Mouse (Mus musculus) CD4-positive, CD25-positive, alpha-beta regulatory T cell, adult 4 months (primary cell): ENCODE results near the gene Nipsnap1. TPM values are rescaled to one million over a fixed set of nuclear protein-coding genes. Genes with fewer than 3 reads are reported as not detected.
A peak's percentile ranks its signal among the peaks of the same experiment; 100 is the strongest.

Source experiments
- ATAC-seq: one replicate; pipeline ENCODE4 v1.8.0; 2017
- polyA plus RNA-seq, 2 experiments: library from polyadenylated mRNA; unstranded; fragments of 100-300 nt; shearing (Covaris generic); gene quantifications; one replicate each; pipeline ENCODE4 v1.2.1; 2017

Gene Nipsnap1
- polyA plus RNA-seq: 10 to 100 TPM; 50.0 to 62.7 TPM

DNA sequence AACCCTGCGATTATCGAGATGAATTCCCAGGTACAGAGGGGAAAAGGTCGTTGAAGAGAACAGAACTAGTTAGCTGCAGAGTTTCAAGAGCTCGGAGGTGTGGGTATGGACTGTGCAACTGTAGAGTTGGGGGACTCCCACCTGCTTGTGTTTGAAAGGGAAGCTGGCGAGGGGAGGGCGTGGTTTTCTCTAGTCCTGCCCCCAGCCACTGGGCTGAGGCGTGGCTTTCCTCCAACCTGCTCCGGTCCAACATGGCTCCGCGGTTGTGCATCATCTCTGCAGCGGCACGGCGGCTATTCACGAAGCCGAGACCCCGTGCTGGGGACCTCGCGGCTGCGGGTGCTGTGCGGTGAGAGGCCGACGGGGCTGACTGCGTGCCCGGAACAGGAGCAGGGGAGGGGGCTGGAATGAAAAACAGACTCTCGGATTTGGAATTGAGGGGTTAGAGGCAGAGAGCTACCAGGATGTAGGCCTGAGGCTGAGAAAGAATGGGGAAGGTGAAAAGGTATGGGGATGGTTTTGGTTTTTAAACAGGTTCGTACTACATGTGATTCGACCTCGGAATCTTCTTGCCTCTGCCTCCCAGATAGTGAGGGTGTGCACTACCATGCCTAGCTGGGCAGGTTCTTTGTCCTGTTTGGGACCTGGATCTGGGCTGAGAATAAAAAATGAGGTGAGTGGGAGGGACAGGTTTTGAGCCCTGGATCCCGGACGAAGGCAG lies at the start of gene Nipsnap1:
Gene Nipsnap1, plus strand, starts transcription at position 197 of the 721 bp plus-strand sequence.
- peak; percentile 99 for ATAC-seq

DNA sequence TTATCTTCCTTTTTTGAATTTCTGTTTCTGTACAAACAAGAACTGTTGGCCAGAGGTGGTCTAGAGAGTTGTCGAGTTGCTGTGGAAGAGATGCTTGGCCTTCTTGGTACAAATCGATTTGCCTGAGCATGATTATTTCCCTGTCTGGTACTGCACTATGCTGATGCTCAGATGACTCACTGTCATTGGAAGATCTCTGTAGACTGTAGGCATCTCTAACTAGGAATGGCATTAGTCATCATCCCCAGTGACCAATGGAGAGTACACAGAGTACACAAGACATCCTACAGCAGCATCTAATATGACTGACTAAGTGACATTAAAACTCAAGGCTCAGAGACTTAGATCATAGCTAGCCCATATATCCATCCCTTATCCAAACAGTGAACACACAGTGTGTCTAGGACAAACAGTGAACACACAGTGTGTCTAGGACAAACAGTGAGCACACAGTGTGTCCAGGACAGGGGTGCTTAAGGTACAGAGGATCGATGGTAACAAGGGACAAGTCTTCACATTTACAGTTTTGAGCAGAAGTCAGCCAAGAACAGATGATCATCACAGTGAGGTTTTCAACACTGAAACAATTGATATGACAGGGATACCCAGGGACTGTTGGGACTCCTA lies 47.5 kb upstream of the Nipsnap1 start:
- ATAC-seq: no peak

DNA sequence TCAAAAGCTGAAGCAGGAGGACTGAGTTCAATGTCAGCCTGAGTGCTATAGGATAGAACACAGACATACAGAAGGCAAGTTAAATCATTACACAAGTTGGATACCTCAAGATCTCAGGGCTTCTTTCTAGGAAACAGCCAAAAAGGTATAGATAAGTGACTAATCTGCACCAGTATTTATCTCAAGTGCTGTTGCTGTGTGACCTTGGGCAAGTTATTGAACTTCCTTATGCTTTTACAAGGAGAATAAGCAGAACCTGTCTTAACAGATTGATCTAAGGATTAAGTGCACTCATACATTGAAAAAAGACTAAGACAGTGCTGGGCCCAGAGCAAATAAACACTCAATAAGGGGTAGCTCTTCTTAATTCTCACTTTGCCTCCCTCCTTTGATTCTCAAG lies 46.4 kb upstream of the Nipsnap1 start:
- ATAC-seq: no peak

DNA sequence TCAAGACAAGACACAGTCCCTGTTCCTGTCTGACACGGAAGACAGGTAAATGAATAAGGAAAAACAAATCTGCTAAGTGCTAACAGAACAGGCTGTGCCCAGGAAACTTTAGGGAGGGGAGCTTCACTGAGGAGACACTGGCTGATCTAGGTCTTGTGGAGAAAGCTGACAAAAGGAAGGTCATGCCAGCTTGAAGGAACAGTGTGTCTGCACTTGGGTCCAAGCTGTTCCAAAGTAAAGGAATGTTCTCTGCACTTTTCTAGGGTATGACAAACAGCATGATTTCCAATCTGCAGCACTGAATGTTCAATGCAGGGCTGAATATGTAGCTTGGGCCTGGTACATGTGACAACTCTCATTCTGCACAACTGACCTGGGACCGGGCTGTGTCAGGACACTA lies 45.8 kb upstream of the Nipsnap1 start:
- no peak for ATAC-seq

DNA sequence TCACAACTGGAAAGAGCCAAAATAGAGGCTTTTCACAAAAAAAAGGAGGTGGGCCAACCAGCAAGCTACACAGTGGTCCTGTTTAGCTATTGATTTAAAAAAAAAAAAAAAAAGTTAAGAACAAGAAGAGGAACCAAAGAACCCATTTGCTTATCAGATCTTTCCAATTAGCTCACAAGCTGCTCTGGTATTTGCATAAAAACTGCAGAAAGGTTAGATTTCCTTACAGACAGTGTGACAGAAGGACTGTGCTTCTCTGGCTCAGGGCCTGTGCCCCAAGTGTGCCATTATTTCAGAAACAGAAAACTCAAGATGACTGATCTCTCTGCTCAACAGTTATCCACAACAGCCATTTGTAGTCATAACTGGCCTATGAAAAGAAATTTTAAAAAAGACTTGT lies 42.7 kb upstream of the Nipsnap1 start:
- ATAC-seq: peak; percentile 46

DNA sequence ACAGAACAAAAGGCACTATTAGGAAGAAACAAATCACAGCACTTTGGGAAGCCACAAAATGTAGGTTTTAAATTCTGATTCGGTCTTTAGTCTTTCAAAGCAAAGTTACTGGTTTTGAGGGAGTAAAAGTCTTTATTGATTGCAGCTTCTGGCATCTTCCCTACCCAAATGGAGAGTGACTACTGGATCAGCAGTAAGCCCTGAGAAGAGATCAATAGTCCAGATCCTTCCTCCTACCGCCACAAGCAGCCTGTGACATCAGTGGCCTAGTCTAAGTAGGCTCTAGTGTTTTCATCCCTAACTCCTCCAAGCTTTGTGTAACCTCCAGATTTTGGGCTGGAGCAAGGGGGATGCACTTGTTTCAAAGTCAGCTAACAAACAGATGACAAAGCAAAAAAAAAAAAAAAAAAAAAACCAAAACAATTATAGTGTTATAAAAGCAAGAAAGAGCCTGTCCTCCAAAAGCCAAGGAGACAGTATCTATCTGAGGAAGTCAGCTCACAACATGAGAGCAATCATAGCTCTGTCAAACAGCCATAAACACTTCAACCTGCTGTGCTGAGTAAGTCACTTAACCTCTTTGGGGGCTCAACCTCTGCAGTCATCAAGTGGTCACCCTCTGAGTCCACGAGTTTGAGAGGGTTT lies 40.3 kb upstream of the Nipsnap1 start:
- no peak for ATAC-seq

DNA sequence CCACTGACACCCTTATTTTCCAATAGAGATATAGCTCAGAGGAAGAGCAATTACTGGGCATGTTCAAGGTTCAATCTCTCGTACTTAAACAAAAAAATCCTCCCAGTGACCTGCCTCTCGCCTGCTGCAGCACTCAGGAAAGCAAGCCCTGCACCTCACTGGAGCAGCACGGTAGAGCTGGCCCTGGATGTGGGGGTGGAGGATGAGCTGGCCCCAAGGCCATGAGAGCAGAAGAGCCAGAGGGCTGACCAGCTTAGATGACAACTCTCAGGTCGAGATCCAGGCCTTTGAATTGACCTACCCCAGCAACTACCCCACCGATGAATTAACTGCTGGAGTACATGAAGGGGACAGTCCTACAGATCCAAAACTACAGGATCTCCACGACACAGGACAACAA lies 38.3 kb upstream of the Nipsnap1 start:
- no peak for ATAC-seq

DNA sequence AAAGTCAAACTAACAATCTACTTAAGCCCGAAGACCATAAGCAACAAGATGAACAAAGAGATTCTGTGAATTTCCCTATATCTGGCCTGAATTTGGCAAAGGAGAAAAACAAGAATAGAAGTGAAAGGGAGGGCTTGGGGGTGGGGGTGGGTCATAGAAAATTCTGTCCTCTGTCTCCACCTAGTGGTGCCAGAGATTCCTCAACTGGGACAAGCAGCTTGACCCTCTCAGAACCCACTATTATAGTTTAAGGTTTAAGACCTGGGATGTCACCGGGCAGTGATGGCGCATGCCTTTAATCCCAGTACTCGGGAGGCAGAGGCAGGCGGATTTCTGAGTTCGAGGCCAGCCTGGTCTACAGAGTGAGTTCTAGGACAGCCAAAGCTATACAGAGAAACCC lies 37.0 kb upstream of the Nipsnap1 start:
- ATAC-seq: peak; percentile 41

DNA sequence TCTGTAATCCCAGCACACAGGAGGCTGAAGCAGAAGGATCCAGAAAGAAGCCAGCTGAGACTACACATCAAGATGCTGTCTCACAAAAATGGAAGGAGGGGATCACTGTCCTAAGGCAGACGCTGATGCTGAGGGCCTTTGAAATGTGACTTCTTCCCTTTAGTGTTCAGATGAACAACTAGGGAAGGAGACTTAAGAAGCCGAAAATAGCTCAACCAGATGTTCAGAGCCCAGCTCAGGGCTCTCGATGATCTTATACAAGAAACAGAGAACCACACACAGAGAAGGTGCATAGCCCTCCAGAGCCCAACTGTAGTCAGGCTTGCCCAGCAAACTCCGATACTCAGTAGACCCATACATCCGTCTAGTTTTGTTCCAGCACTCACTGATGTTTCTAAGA lies 36.4 kb upstream of the Nipsnap1 start:
- ATAC-seq: no peak

DNA sequence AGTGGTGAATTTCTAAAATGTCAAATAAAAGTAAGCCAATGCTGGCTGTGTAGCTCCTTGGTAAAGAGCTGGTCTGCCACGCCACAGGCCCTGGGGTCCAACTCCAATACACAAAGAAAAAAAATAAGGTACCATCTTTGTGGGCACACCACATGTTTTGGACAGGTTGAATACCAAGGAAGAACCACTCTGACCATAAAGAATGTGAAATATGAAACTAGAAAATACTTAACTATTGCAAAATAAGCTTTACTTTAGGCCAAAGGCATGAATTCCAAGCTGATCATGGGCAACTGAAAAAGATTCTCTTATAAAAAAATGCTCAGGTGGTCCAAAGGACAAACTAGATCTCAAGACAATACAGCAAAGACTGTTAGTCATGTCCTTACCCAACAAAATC lies 35.5 kb upstream of the Nipsnap1 start:
- no peak for ATAC-seq

DNA sequence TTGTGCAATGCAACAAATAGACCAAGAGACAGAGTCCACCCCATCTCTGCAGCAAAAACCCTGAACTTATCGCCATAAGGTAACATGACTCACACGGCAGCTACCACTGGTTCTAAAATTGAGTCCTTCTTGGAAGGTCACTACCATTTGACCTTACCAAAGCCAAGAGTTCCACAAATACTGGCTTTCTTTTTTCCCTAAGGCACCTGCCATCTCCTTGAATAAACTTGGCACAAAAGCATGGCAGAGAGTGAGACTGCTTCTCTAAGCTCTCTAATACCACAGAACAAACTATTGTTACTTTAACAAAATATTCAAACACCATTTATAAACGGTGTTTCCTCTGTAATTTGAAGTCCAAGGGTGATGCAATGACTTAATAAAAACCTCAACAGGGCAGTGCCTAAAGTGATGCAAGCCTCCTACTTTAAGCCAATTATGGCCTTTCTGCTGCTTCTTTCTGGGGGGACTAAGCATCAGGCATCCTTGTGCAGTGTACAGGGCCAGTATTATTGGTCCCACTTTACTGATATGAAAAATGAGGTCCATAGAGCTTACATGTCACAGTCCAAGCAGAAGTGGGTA lies 32.7 kb upstream of the Nipsnap1 start:
- ATAC-seq: no peak

DNA sequence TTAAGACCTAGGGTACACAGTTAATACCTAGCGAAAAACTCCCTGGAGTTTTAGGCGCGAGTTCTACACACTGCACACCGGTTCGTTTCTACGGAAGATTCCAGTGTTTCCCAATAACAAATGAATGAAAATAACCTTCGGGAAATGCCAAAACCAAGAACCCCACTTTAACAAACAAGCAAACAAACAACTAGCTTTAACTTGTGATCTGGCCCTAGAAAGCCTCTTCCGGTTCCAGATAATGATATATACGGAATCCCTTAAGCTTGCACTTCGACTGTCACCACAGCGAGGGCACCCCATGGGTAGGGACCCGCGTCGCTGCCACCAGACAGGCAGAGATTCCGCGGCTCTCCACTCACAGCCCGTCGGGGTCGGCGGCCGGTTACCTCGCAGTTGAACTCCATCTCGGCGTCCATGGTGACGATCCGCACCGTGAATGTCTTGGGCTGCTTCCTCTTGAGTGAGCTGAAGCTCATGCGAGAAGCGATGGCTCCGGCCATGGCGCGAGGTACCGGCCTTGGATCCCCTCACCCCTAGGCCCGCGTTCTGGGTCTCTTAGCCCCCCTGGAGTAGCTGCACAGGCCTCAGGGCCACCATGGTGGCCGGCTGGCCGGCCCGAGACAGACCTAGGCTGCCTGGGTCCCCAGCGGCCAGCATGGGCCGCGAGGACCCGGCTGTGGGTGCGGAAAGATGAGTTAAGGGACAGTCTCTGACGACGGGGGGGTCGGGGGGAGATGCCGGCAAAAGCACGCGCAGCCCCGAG lies 25.1 kb upstream of the Nipsnap1 start:
- ATAC-seq: peak; percentile 8

DNA sequence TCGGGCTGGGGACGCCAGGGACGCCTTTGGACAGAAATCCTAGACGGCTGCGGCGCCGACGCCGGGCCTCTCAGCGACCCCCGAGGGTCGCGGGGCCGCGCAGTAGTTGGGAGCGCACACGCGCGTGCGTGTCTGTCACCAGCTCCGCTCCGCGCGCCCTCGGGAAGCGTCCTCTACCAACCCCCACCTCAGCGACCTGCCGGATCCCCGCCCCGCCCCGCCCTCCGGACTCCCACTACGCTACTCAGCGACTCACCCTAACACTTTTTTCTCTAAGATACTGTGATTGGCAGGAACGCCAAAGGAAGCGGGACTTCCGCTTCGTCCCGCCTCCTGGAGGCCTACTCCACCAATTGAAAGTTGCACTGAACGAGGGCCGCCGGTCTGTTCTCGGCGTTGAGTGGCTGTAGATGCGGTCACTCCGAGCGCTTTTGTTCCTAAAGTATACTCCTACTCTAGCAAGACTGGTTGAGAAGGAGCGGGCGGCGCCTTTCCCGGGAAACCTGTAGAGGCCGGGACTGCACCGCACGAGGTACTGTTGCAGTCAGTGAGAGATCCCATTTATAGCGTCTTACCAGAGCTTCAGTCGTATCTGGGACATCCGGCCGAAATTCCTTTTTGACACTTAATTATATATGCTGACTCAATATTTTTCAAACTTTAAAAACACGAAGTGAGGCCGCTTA lies 24.4 kb upstream of the Nipsnap1 start, which contains the start of gene Nf2:
Gene Nf2, minus strand, starts transcription at position 279 of the 686 bp plus-strand sequence.
- ATAC-seq: peak; percentile 96

DNA sequence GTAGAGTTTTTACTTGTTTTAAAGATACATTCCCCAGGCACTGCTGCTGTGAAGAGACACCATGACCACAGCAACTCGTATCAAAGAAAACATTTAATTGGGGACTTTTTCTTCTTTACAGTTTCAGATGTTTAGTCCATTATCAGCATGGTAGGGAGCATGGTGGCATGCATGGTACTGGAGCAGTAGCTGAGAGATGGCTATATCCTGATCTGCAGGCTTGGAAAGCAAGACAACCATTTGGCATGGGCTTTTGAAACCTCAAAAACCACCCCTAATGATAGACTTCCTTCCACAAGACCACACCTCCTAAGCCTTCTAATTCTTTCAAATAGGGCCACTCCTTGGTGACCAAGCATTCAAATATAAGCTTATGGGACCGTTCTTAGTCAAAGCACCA lies 23.3 kb upstream of the Nipsnap1 start:
- no peak for ATAC-seq

DNA sequence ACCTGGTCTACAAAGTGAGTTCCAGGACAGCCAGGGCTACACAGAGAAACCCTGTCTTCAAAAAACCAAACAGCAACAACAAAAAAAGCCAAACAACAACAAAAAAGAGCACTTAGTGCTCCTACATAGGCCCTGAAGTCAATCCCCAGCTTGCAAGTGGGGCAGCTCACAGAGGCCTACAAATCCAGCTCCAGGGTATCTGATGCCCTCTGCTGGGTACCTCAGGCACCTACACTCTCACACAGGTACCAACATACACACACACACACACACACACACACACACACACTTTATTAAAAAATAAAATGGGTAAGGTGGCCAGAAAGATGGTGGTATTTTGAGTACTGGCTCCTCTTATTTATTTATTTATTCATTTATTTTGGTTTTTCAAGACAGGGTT lies 20.7 kb upstream of the Nipsnap1 start:
- no peak for ATAC-seq

DNA sequence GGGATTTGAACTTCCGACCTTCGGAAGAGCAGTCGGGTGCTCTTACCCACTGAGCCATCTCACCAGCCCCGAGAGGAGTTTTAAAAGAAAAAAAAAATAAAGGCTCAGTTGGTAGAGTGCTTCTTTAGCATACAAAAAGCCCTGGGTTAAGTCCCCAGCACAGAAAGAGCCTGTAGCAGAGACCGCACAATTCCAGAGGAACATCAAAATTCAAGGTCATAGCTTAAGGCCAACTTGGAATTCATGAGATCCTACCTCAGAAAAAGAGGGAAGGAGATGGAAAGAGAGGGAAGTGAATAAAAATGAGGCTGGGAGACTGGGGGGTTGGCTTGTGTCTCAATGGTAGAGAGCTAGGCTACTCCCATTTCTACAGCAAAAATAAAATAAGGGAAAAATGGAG lies 19.6 kb upstream of the Nipsnap1 start:
- no peak for ATAC-seq

DNA sequence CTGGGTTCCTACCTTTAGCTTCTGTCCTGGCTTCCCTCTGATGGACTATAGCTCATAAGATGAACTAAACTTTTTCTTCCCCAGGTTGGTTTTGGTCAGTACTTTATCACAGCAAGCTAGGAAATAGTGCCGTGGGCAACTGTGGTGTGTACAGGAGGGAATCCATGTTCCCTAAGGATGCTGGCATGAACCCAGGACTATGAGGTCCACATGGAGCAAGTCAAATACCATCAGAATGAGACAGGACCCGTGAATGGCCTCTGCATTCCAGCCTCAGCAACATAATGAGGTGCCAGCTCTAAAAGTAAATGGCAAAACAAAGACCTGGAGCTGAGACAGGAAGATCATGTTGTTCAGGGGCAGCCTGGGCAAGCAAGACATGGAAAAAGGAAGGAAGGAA lies 15.3 kb upstream of the Nipsnap1 start:
- no peak for ATAC-seq

DNA sequence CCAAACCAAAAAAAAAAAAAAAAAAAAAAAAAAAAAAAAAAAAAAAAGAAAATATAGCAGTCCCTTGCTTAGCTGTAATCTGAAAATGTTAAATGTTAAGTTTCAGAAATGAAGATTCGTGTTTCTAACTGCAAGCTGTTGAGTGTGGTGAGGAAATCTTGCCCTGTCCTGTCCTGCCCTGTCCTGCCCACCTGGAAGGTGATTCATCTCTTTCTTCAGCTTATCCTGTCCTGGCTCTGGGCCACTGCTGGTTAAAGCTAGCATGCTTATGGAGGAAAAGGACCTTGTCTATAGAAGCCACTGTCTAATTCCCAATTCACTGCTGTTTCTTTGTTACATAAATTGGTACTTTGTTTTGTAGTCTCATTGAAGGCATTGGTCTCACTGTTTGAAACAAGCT lies 12.8 kb upstream of the Nipsnap1 start:
- ATAC-seq: no peak

DNA sequence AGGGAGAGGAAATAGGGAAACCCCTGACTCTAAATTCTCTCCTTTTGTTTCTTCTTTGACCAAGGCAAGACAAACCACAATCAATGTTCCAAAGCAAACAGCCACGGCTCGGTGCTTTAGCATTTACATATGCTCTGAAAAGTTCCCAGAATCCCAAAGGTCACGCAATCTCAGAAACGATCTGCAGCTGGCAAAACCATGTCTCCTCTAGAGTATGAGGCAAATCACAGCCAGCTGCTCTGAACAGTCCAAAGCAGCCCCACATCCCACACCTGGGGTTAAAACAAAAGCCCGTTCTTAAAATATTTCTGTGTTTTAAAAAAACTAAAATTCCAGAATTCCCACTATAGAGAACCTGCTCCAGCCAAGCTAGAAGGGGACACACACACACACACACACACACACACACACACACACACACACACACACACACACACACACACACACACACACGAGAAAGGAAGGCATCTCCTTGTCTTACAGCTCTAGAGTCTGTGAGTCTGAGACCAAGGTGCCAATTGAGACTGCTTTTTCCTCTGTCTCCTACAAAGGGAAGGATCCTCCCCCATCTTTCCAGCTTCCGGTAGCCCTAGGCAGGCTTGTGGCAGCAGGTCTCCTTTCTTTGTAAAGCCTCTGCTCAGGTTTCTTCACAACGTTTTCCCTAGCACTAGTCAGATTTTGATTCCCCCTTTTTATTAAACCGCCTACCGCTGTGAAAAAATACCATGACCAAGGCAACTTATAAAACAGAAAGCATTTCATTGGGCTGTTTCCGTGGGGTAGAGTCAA lies 11.7 kb upstream of the Nipsnap1 start:
- ATAC-seq: no peak

DNA sequence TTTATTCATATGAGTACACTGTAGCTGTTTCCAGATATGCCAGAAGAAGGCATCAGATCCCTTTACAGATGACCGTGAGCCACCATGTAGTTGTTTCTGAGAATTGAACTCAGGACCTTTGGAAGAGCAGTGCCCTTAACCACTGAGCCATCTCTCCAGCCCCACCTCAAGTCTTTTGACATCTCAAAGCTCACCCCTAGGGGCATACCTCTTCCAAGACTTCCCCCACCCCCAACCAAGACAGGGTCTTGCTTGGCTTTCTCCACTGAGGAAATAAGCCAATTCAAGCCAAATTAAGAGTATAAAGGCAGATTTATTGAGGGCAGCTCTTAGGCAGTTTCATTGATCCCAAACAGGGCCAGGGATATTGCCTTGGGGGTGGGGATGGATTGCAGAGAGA lies 11.0 kb upstream of the Nipsnap1 start:
- ATAC-seq: no peak

DNA sequence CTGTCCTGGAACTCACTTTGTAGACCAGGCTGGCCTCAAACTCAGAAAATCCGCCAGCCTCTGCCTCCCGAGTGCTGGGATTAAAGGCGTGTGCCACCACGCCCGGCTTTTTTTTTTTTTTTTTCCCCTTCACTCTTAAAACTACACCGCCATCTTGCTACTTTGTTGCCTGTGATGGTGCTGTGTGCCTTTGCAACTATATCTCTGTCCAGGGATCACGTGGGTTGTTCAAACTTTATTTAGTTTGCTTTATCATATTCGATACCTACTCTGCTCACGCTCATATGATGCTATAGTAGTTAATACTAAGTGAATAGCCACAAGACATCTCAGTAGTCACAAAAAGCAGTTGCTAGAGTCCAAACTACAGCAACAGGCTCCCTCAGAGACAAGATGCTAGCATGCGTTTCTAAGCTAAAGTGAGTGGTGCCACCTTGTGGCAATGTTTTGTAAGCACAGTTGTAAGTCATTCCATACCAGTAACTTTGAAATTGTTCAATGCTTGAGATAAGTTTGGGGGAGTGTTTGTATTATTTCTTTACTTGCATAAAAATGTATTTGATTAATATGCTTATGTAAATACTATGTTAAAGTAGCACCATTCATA lies 8.0 kb upstream of the Nipsnap1 start:
- ATAC-seq: peak; percentile 67
